Mouse (Mus musculus): ENCODE measurements around the gene S100a3. TPM values are rescaled to one million over a fixed set of nuclear protein-coding genes. Genes with fewer than 3 reads are reported as not detected.

The S100a3 gene
- polyA plus RNA-seq (2012; rRNA removed): 0.86 and 1.3 TPM in 2 replicates

GRCm38 (mm10) chr3:90560008-90560628, at the start of gene S100a3:
S100a3 (plus strand) TSS chr3:90560578.
- 83% methylated on average over 6 of the region's 6 CpGs for WGBS
- Histone ChIP-seq H3K4me1 (ENCODE audit: control insufficient read depth, insufficient read depth, low read length) (no peaks in the 10 kb centered on the region), H3K27me3 (ENCODE audit: control insufficient read depth, insufficient read depth, low read length) (no peaks in the 10 kb centered on the region), H3K4me3 (replicated peaks; ENCODE audit: insufficient read depth, low read depth, low read length) (no peak within 1 kb of the TSS), H3K27ac (ENCODE audit: insufficient read depth, low read length) (no peak within 1 kb of the TSS)
- no peak for TF ChIP-seq POLR2A (IDR thresholded peaks at IDR 0.05; ENCODE audit: borderline replicate concordance, insufficient read depth, low read length)
- no peak for TF ChIP-seq CTCF (IDR thresholded peaks at IDR 0.05; ENCODE audit: borderline replicate concordance, insufficient read depth, low read depth, low read length)
- DNase-seq: no peak

GRCm38 (mm10) chr3:90512276-90512675, 48.1 kb upstream of the S100a3 start:
- Histone ChIP-seq H3K27me3 (ENCODE audit: control insufficient read depth, insufficient read depth, low read length) (no peaks in the 10 kb centered on the region), H3K27ac (ENCODE audit: insufficient read depth, low read length) (no peak overlapping the region), H3K4me1 (ENCODE audit: control insufficient read depth, insufficient read depth, low read length) (no peaks in the 10 kb centered on the region), H3K4me3 (replicated peaks; ENCODE audit: insufficient read depth, low read depth, low read length) (no peak overlapping the region)
- TF ChIP-seq POLR2A (IDR thresholded peaks at IDR 0.05; ENCODE audit: borderline replicate concordance, insufficient read depth, low read length): no peak
- no peak for TF ChIP-seq CTCF (IDR thresholded peaks at IDR 0.05; ENCODE audit: borderline replicate concordance, insufficient read depth, low read depth, low read length)
- 90% methylated on average over 5 of the region's 5 CpGs for WGBS
- no peak for DNase-seq

- no peaks in the 10 kb centered on the region for H3K27me3 ChIP-seq (ENCODE audit: control insufficient read depth, insufficient read depth, low read length)
- no peak for DNase-seq
- TF ChIP-seq CTCF (IDR thresholded peaks at IDR 0.05; ENCODE audit: borderline replicate concordance, insufficient read depth, low read depth, low read length) (no peak), POLR2A (IDR thresholded peaks at IDR 0.05; ENCODE audit: borderline replicate concordance, insufficient read depth, low read length) (no peak)
- no peaks in the 10 kb centered on the region for H3K4me1 ChIP-seq (ENCODE audit: control insufficient read depth, insufficient read depth, low read length)
- H3K4me3 ChIP-seq (replicated peaks; ENCODE audit: insufficient read depth, low read depth, low read length): no peak overlapping the region
- no peak overlapping the region for H3K27ac ChIP-seq (ENCODE audit: insufficient read depth, low read length)
- WGBS: 84% methylated on average over 9 of the region's 9 CpGs
Measured at GRCm38 (mm10) chr3:90512948-90513642, 47.3 kb upstream of the S100a3 start.

DNA sequence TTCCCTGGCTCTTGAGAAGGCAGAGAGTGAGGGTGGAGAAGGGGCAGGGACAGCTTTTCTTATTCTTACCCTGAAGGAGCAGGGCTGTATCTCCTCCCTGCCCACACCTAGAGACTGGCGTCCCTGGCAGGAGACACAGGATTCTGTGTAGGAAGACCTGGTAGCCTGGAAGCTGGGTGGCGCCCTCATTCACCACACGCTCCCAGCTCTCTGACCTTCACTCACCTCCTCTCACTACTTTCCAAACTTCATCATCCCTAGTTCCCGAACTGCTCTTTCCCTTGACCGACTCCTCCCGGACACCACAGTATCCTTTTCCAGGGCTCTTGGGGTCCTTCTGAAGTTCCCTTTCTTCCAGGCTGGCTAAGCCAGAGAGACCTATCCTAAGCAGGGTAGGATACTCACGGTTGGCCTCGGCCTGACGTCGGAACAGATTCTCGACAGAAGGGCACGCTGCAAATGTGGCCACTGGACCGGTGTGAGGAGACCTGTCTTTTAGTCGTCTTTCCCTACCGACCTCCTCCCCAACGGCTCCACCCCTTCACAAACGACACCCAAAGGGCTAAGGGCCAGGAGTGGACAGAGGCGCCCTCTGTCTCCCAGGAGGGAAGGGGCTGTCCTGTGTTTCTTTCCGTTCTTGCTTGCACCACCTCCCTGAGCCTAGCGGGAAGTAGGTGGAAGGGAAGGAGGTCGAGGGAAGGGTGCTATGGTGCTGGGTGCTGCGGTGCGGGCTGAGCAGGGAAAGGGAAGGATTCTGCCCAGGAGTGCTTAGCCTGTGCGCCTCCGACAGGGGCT, 46.4 kb upstream of the S100a3 start, which contains the start of the genes S100a1 and S100a13:
Gene S100a1 (minus strand): TSS at position 597 of the 795 bp plus-strand sequence.
Gene S100a13 (plus strand): TSS at position 640 of the 795 bp plus-strand sequence.
- peak; percentile 56 to 61 for DNase-seq

GRCm38 (mm10) chr3:90514691-90515090, 45.7 kb upstream of the S100a3 start:
- TF ChIP-seq POLR2A (IDR thresholded peaks at IDR 0.05; ENCODE audit: borderline replicate concordance, insufficient read depth, low read length): no peak
- no peak for TF ChIP-seq CTCF (IDR thresholded peaks at IDR 0.05; ENCODE audit: borderline replicate concordance, insufficient read depth, low read depth, low read length)
- Histone ChIP-seq H3K4me1 (ENCODE audit: control insufficient read depth, insufficient read depth, low read length) (no peaks in the 10 kb centered on the region), H3K4me3 (replicated peaks; ENCODE audit: insufficient read depth, low read depth, low read length) (peak overlapping the region; percentile 32), H3K27me3 (ENCODE audit: control insufficient read depth, insufficient read depth, low read length) (no peaks in the 10 kb centered on the region), H3K27ac (ENCODE audit: insufficient read depth, low read length) (no peak overlapping the region)
- WGBS: 3% methylated on average over 10 of the region's 10 CpGs
- peak in 1 of 2 experiments; percentile 23 for DNase-seq

More for the DNA sequence above, 46.4 kb upstream of the S100a3 start, which contains the start of the genes S100a1 and S100a13:
- 0 out of 2 replicates have a peak, but pooled peaks have one; percentile 13 for TF ChIP-seq CTCF (IDR thresholded peaks at IDR 0.05; ENCODE audit: borderline replicate concordance, insufficient read depth, low read depth, low read length)
- TF ChIP-seq POLR2A (IDR thresholded peaks at IDR 0.05; ENCODE audit: borderline replicate concordance, insufficient read depth, low read length): no peak
- H3K4me1 ChIP-seq (ENCODE audit: control insufficient read depth, insufficient read depth, low read length): no peaks in the 10 kb centered on the region
- no peak within 1 kb of the TSS for H3K27ac ChIP-seq (ENCODE audit: insufficient read depth, low read length)
- WGBS: 10% methylated on average over 25 of the region's 25 CpGs
- peak within 1 kb of the TSS; percentile 58 for H3K4me3 ChIP-seq (replicated peaks; ENCODE audit: insufficient read depth, low read depth, low read length)
- H3K27me3 ChIP-seq (ENCODE audit: control insufficient read depth, insufficient read depth, low read length): no peaks in the 10 kb centered on the region

DNA sequence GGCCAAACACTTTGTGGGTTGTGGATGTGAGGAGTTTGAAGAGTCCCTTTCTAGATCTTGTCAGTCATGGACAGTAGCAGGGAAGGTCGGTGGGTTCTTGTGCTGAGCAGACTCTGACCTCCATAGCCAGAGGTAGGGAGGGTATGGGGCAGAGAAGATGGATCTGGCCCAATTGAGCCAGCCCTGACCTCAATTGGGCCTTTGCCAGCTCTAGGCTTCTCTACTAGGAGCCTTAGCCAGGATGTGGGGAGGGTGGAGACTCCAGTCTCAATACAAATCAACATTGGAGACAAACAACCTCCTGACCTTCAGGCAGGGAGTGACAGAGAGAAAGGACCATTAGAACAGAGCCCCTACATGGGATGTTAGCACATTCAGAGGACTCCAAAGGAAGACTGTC, 45.1 kb upstream of the S100a3 start:
- Histone ChIP-seq H3K27ac (ENCODE audit: insufficient read depth, low read length) (no peak overlapping the region), H3K4me3 (replicated peaks; ENCODE audit: insufficient read depth, low read depth, low read length) (peak overlapping the region; percentile 32), H3K27me3 (ENCODE audit: control insufficient read depth, insufficient read depth, low read length) (no peaks in the 10 kb centered on the region), H3K4me1 (ENCODE audit: control insufficient read depth, insufficient read depth, low read length) (no peaks in the 10 kb centered on the region)
- peak in 1 of 2 experiments; percentile 9 for DNase-seq
- 30% methylated on average over 1 of the region's 1 CpGs for WGBS
- TF ChIP-seq POLR2A (IDR thresholded peaks at IDR 0.05; ENCODE audit: borderline replicate concordance, insufficient read depth, low read length): no peak
- TF ChIP-seq CTCF (IDR thresholded peaks at IDR 0.05; ENCODE audit: borderline replicate concordance, insufficient read depth, low read depth, low read length): no peak

DNA sequence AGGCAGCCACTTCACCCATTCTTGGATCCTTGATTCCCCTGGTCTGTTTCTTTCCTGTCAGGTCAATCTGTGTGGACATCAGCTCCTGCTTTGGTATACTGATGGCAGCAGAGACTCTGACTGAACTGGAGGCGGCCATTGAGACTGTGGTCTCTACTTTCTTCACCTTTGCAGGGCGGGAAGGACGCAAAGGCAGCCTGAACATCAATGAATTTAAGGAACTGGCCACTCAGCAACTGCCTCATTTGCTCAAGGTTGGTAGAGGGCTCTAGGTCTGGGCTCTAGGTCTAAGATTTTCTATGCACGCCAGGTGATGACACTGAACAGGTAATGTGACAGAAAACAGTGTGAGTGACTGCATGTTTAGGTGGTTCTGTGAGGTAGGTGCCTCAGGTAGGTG, 44.6 kb upstream of the S100a3 start:
- H3K4me3 ChIP-seq (replicated peaks; ENCODE audit: insufficient read depth, low read depth, low read length): no peak overlapping the region
- H3K27ac ChIP-seq (ENCODE audit: insufficient read depth, low read length): no peak overlapping the region
- no peak for TF ChIP-seq POLR2A (IDR thresholded peaks at IDR 0.05; ENCODE audit: borderline replicate concordance, insufficient read depth, low read length)

More for the DNA sequence above, 44.6 kb upstream of the S100a3 start:
- no peak for DNase-seq
- no peaks in the 10 kb centered on the region for H3K4me1 ChIP-seq (ENCODE audit: control insufficient read depth, insufficient read depth, low read length)
- no peaks in the 10 kb centered on the region for H3K27me3 ChIP-seq (ENCODE audit: control insufficient read depth, insufficient read depth, low read length)
- WGBS: 94% methylated on average over 4 of the region's 4 CpGs
